Mouse (Mus musculus): ENCODE measurements around the gene Rab31.

The Rab31 gene

DNA sequence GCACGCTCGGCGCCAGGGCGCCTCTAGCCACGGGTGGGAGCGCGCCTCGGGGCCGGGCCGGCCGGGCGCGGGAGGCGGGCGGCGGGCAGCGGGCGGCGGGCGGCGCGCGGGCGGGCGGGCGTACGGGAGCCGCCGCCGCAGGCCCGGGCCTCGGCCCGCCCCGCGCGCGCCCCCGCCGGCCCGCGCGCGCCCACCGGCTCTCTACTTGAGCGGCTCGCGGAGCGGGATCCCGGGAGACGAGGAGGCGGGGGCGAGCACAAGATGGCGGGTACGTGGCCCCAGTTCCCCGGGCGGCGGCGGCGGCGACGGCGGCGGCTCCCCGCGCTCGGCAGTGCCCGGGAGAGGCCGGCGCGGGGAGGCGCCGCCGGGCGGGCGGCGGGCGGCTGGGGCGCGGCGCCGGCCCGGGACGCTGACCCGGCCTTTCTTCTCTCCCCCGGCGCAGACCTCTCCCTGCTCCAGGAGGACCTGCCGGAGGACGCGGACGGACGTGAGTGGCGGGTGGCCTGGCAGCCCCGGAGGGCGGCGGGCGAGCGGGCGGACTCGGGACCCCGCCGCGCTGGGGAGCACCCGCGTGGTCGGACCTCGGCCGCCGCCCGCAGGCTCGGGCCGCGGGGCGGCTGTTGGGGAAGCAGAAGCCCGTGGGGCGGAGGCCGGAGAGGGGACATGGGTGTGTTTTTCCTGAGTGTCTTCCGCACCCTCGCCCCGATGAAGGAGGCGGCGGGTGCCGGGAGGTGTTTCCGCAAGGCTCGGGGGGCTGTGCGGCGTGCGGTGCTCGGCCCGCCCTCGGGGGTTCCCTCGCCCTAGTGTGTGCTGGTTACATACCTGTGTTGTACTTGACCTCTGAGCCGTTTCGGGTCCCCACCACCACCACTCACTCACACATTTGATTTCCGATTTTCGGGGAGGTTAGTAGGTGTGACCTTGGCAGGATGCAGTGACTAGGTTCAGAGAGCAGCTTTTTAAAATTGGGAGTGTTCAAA, 10.9 kb upstream of the Rab31 start:
- DNase-seq (ENCODE audit: low read depth, low spot score) = no peak

DNA sequence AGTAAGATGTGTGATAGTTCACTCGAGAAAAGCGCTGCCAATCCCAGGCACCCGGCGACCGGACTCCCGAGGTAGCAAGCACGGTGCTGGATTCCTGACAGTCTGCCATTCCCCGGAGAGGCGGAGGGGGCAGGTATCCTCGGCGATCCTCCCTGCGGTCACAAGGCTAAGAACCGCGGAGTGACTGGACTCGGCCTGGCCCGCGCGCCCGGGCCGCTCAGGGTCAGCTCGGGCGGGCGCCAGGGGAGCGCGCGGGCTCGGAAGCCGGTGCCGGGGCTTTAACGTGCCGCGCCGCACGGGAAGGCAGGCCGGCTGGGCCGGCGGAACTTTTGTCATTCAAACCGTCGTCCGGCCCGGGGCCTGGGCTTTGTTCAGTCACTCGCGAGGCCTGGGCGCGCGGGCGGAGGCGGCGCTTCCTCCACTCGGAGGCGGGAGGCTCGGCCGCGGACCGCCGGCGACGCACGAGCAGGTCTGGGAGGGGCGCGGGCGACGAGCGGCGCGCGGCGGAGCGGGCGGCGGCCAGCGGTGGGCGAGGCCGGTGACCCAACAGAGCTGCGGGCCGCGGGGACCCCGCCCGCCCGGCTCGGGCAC, 10.1 kb upstream of the Rab31 start, which contains the start of gene Ppp4r1:
Gene Ppp4r1, plus strand, starts transcription at position 23 of the 591 bp plus-strand sequence.
- DNase-seq (ENCODE audit: low read depth, low spot score) = peak; percentile 70

DNA sequence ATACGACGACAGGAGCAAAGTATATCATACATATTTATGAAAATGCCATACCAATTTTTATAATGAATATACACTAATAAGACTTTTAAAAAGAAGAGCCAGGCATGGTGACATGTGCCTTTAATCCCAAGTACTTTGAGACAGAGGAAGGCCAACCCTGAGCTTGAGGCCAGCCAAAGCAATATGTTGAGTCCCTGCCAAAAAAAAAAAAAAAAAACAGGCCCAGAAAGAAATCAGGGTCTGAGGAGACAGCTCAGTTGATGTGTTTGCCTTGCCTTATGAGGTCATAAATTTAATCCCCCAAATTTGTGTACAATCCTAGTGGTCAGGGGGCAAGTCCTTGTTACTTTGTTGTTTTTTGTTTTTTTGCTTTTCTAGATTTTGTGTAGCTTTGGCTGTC, 8.4 kb upstream of the Rab31 start:
- DNase-seq (ENCODE audit: low read depth, low spot score) = no peak

DNA sequence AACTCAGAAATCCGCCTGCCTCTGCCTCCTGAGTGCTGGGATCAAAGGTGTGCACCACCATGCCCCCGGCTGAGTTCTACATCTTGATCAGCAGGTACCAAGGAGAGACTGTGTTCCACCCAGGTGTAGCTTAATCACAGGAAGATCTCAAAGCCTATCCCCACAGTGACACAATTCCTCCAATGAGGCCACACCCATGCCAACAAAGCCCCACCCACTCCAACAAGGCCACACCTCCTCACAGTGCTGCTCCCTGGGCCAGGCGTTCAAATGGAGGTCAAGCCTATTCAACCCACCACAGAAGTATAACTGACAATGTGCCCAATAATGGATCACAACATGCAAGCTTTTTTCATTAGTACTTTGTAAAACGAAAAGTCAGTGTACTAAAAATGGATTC, 4.9 kb upstream of the Rab31 start:
- DNase-seq (ENCODE audit: low read depth, low spot score) = peak; percentile 81

DNA sequence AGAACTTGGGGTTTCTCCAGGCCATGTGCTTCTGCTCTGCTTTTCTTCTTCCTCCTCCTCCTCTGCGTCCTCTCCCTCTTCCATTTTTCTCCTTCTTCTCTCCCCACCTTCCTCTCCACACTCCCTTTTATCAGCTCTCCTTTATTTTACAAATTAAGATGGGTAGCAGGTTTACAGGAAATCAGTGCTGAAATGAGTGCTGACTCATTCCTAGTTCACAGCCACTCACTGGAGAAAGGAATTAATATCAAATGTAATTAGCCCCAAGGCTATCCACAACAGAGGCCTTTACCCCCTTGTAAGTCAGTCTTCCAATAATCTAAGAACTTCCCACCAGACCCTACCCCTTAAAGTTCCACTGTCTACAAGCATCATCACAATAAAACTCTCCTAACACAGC, 3.7 kb upstream of the Rab31 start:
- no peak for DNase-seq (ENCODE audit: low read depth, low spot score)

DNA sequence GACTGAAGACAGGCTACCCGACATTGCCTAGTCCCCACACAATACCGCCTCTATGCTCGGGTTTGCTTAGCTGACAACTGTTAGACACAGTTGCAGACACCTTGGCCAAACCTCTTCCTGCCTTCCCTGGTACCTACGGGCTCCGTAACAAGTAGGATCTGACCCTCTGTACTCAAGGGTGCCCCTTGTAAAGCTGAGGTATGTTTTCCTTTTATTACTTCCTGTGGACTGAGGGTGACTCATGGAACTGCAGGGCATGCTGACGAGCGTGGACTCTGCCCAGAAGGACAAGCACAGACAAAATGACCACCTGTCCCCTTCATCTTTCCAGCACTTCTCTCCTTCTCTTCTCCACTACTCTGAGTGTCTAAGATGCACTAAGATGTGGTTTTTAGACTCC, 1.9 kb upstream of the Rab31 start:
- DNase-seq (ENCODE audit: low read depth, low spot score) = no peak

DNA sequence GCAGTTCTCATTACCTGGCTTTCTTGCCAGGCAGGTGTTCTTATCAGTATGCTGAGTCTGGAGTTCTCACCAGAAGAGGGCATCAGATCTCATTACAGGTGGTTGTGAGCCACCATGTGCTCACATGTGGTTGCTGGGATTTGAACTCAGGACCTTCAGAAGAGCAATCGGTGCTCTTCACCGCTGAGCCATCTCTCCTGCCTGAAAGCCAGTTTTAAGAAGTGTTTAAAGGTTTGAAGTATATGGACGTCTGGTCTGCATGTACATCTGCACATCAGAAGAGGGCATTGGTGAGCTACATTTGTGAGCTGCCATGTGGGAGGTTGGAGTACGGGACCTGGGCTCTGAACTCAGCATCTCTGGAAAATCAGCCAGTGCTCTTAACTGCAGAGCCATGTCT, 1.1 kb upstream of the Rab31 start:
- DNase-seq (ENCODE audit: low read depth, low spot score) = no peak

DNA sequence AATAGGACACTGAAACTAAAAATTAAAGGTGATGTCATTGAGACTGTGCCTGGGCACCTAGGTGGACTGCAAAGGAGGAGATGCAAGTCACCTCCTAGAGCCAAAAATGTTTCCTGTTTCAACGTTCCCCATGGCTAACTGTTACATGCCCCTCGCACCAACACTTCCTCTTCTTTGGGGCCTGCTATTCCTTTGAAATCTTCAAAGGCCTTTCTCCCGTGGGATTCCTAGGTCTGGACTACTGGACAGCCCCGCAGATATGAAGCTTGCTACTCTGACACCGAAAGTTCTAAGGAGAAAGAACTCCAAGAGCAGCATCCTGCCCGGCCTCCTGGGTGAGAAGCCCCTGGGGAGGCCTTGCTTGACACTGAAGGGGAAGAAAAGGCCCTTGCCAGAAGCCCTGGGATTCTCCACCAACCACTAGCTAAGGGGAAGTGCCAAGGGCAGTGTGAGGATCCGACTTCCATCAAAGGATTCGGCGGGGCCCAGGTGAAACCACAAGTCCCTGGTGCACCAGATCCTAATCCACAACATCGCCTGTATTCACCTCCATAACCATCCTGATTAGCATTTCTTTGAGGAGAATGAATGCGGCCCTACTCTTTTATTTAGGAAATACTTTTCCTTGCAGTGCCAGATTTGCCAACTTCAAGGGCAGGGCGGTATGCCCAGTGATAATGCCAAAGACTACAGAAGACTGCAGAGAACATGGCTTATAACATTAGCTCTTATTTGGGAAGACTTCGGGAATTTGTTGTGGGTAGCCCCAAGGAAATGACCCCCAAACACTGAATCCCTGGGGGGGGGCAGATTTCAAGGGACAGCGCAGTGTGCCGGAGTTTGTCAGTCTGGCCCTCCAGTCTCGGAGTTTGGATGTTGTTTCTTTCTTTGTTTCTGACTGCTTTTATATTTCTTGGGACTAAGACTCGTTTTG, 1.3 kb downstream of the Rab31 start:
- no peak for DNase-seq (ENCODE audit: low read depth, low spot score)

DNA sequence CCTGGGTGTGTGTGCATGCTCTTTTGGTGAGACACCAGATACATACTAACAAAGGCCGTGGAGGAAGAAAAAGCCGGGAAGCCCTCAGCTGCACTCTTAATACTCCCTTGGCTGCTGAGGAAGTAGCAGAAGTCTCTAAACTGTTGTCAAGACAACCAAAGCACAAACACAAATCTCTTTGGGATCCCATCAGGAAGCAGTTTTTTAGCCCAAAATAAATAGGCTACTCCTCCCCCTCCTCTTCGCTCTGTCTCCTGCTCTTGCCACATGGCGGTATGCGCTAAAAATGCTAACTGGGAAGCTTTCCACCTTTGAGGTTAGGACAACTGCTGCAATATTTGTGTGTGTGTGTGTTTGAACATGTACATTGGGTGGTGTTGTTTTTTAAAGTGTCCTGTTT, 4.1 kb downstream of the Rab31 start:
- DNase-seq (ENCODE audit: low read depth, low spot score) = no peak

DNA sequence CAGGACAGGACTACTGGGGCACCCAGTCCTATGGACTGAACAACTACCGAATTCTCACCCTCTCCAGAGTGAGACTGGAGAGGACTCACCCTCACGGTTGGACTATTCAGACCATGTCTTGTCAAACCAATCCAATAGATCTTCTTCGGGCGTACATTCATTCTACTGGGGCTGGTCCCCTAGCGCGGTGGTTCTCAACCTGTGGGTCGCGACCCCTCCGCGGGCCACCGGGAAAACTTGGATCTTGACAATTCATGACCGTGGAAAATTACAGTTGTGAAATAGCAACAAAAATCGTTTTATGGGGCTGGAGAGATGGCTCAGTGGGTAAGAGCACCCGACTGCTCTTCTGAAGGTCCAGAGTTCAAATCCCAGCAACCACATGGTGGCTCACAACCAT, 9.3 kb downstream of the Rab31 start:
- DNase-seq (ENCODE audit: low read depth, low spot score) = no peak

DNA sequence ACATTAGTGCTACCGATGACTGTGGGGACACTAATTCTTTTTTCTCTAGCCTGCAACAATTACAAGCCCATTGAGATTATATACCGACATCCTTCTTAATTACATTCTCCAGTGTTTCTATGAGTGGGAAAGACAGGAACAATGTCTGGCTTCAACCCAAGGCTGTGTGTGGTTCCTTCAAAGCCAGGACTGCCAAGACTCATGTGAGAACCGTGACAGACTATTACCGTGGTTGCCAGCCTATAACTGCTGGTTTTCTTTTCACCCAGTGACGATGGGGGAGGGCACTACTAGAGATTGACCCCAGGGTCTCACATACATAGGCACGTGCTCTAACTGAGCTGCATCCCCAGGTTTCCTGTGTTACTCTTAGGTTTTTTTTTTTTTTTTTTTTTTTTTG, 15.4 kb downstream of the Rab31 start:
- no peak for DNase-seq (ENCODE audit: low read depth, low spot score)

DNA sequence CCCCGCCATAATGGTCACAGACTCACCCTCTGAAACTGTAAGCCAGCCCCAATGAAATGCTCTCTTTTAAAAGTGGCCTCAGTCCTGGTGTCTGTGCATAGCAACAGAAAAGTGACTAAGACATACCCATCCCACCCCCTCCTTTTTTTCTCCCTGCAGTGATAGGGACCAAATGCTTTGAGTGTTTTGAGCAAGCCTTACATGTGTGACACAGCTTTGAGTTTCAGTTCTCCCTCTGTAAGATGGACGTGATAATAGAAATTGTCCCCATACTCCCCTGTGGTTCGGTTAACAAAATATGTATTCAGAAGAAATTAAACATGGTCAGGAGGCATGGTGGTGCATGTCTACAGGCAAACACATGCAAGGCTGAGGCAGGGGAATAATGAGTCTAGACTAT, 16.7 kb downstream of the Rab31 start:
- no peak for DNase-seq (ENCODE audit: low read depth, low spot score)

DNA sequence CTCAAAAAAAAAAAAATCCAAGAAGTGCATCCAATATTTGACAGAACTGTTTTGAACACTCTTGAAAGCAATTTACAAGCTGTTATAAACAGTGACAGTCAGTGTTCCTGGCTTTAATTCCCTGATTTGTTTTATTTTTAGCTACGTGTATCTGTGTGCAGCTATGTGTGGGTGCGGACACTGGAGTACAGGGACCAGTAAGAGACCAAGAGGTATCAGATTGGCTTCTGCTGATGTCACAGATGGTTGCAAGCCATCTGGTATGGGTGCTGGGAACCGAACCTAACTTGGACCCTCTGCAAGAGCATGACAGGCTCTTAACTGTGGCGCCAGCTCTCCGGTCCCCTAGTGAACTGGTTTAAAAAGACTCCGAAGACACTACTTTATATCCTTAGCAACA, 19.4 kb downstream of the Rab31 start:
- DNase-seq (ENCODE audit: low read depth, low spot score) = no peak

DNA sequence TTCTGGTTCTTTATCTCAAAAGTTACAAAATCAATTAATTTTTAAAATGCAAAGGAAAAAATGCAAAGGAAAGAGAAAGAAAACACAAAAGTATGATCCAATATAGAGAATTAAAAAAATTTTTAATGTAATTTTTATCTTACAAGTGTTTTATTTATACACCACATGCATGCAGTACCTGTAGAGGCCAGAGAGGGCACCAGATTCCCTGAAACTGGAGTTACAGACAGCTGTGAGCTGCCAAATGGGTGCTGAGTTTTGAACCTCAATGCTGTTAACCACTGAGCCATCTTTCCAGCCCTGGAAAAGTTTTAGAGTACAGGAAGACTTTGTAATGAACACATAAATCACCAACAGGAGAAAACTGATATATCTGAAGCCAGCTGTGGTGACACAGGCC, 22.3 kb downstream of the Rab31 start:
- DNase-seq (ENCODE audit: low read depth, low spot score) = peak; percentile 60

DNA sequence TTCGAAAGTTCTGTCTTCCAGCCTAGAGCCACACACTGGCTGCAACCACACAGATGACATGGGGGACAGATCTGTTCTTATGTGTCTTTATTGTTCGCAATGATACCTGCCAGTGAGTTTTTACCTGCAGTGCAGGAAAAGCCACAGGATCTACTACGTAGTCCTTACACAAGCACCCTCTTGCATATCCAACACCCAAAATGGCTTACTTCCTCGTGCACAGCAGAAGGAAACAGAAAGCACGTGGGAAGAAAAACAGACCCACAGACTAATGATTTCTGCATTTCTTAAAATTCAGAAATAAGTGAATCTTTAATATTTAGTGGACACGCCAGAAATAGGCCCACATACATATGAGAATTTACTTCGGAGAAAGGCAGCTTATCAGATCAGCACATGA, 22.7 kb downstream of the Rab31 start:
- DNase-seq (ENCODE audit: low read depth, low spot score) = no peak

DNA sequence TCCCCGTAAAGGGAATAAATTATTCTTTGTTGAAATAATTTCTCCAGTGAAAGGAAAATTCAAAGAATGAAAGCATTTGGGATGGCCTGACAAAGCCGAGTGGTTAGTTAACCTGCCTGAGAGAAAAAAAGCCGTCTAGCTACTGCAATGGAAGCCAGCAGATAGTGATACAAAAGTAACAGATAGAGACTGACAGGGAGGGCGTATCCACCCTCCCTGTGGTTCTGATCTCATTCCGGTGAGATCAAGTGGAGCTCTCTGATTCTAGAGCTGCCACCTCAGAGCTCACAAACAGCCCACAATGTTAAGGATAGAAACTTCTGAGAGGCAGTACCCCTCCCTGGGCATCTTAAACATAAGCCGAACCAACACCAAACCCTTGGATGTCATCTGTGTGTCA, 23.6 kb downstream of the Rab31 start:
- DNase-seq (ENCODE audit: low read depth, low spot score) = no peak

DNA sequence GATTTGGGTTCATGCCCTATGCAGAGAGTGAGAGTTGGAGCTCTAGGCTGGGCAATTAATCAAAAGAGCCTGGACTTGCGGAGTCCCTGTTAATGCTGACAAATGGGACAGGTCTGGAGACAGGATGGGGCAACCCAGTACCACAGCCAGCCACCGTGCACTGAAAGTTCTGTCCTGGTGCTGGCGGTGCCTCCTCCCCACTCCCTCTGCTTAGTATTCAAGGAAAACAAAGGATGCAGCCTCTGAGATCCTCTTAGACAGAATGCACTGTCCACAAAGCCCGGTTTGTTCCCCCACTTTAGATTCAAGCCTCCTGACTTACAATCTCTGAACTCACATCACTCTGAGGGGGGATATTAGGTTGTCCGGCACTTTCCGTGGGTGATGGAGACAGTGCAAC, 26.2 kb downstream of the Rab31 start:
- no peak for DNase-seq (ENCODE audit: low read depth, low spot score)

DNA sequence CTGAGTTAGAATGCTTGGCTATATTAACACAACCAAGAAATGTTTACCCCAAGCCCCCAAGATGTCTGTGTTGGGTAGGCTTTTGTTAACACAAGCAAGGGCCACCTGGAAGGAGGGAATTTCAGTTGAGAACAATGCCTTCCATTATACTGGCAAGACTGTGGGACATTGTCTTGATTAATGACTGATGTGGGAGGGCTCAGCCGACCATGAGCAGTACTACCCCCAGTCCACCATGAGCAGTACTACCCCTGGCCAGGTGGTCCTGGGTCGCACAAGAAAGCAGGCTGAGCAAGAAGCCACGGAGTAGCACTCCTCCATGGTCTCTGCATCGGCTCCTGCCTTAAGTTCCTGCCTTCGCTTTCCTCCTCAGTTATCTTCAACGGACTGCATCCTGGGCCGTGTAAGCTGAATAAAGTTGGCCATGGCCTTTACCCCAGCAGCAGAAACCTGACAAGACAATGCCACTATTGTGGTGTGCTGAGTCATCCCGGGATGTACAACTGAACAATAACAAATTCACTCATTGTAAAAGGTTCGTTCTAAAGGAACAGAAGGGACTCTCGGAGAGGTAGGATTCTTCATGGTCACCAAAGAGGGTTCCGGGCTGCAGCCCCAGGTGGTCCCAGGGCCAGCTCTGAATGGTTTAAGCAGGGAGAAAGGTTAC, 28.8 kb downstream of the Rab31 start:
- DNase-seq (ENCODE audit: low read depth, low spot score) = no peak

DNA sequence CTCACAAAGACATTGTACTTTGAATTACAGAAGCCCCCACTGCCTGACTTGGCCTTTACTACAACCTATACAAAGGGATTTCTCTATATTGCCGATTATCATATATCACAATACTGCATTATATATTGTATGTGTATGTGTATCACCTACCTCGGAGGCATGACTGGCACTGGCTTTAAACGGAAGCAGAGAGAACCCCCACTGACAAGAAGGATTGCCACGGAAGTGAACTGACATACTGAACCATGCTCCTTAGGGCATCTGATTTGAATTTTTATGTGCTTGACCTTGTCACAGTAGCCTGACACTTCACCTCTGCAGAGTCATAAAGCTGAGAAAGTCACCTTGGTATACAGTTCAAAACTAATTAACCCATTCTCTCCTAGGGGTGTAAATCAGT, 29.6 kb downstream of the Rab31 start:
- no peak for DNase-seq (ENCODE audit: low read depth, low spot score)

DNA sequence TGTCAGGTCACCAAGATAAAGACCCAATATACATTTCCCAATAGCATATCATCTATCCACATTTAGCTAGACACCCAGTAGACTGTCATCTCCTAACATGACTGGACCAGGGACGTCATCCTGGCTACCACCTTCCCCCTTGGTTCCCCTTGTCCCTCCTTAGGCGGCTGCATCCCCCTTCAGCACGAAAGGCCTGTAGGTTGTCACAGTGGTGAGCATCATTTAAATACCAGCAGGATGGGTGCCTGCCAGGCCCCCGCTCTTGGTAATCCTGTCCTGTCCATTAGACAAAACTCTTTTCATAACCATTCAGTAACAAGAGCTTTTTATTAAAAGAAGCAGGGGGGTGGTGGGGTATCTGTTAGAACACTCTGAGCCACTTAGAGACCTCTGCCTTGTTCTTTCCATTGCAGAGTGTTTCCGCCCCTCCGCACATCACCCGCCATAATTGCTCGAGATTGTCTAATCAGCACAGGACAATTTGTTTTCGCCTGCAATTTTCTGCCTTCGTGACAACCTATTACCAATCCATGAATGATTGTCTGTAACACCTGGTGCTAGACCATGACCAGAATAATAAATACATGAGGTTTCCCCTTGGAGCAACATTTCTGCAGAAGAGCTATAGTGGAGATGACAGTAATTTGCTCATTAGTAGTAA, 30.2 kb downstream of the Rab31 start:
- no peak for DNase-seq (ENCODE audit: low read depth, low spot score)

DNA sequence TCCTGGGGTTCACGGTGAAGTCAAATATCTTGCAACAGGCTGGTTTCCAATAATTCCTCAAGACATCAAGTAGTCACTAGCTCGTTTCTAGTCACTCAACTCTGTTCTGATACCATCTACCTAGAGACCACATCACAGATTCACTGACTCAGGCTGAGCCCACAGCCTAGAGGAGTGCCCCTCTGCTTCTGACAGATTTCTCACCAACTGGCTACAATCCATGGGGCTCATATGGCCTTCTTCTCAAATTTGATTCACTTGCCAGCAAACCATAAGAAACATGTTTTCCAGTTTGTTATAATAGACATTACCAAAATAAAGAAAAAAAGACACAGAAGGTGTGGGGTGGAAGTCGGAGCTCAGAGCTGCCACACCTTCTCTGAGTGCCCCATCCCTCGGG, 31.0 kb downstream of the Rab31 start:
- no peak for DNase-seq (ENCODE audit: low read depth, low spot score)
